Mouse (Mus musculus): ENCODE data around the gene Asrgl1.

DNA sequence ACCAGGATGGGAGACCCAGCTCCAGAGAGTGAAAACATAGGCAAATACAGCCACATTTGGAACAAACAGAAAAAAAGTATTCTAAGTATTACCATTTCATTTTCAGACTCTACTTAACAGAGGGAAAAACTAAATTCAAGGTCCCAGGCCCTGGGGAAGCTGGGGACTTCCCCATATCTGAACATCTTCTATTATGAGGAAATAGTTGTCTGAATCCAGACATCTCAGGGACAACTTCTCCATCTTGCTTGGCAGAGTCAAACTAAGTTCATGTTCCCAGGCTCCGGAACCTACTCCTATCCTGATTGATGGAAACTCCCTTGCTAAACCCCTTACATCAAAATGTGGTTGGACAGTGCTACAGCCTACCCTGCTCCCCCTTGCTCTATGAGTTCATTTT lies 13.0 kb downstream of the Asrgl1 start:
- TF ChIP-seq CTCF (IDR thresholded peaks at IDR 0.05; ENCODE audit: borderline replicate concordance, extremely low read depth, insufficient read depth, insufficient read length) (no peak), POLR2A (IDR thresholded peaks at IDR 0.05; ENCODE audit: borderline replicate concordance, extremely low read depth, insufficient read depth, insufficient read length, poor library complexity, severe bottlenecking) (no peak)

Data from brain, embryonic 14.5 days (tissue).